Mouse (Mus musculus) heart, adult 2 months (tissue): ENCODE measurements around the gene Srcin1.

Experiments used
- CTCF ChIP-seq: fragments of 200-600 bp; IDR thresholded peaks from 2 replicates; pipeline ENCODE4 v1.8.1; 2022; ENCODE audit warnings: antibody characterized with exemption, mild to moderate bottlenecking, moderate library complexity
- EP300 ChIP-seq: fragments of 200-500 bp; IDR thresholded peaks from 2 replicates; pipeline ENCODE4 v1.6.1; 2011; ENCODE audit warnings: low read depth, low read length, control low read depth; ENCODE audit not compliant: insufficient read depth
- POLR2A ChIP-seq: fragments of 200-500 bp; IDR thresholded peaks from 2 replicates; pipeline ENCODE4 v1.6.1; 2011; ENCODE audit warnings: mild to moderate bottlenecking, low read depth, low read length, control low read depth; ENCODE audit not compliant: insufficient read depth

DNA sequence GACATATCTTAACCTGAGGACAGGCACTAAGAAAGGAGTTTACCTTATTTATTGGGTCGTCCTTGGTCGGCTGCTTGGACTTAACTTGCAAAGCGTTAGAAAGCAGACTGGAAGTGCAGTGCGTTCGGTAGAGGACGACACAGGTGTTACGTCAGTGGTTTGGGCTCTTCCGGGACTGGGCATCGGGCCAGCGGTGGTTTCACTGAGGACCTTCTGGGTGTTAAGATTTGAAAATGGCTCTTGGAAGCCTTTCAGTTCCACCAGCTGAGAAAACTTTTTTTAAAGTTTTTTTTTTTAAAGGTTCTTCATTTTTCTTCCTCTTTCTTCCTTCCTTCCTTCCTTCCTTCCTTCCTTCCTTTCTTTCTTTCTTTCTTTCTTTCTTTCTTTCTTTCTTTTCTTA lies 27.9 kb upstream of the Srcin1 start:
- TF ChIP-seq EP300 (no peak), POLR2A (no peak), CTCF (no peak)
